Comparison of ENCODE assay signal across 18 mouse cellular contexts in genomic region chr5:20738795-20739194, GRCm38 (mm10).
DNase-seq lines count a peak whose midpoint lies in the region; ATAC-seq and TF ChIP-seq lines count a peak whose summit lies in the region.
"Had no signal": no experiment of that assay in that cellular context is flagged by ENCODE, and none has a peak within 500 bp of the region (broad histone marks: within the 10 kb centered on the region; RNA-seq: fewer than 3 reads in every experiment).

No protein-coding gene starts in this region.

- H3K27me3 ChIP-seq in forebrain, embryonic 11.5 days (ENCODE audit: control insufficient read depth, insufficient read depth, low read length): no peaks in the 10 kb centered on the region
- H3K27me3 ChIP-seq in forebrain, embryonic 16.5 days (replicated peaks; ENCODE audit: control insufficient read depth, insufficient read depth, low read length): no peaks in the 10 kb centered on the region
- H3K27me3 ChIP-seq in lung, embryonic 14.5 days (ENCODE audit: insufficient read depth, low read length): no peaks in the 10 kb centered on the region
- no peaks in the 10 kb centered on the region for H3K27me3 ChIP-seq in ES-Bruce4 (ENCODE audit: control insufficient read depth, insufficient read depth, low read length, poor library complexity, severe bottlenecking)
- H3K27me3 ChIP-seq in midbrain, embryonic 14.5 days (ENCODE audit: control insufficient read depth, insufficient read depth, low read length): no peaks in the 10 kb centered on the region
- H3K27me3 ChIP-seq: forebrain, embryonic 12.5 days; limb, embryonic 13.5 days; midbrain, embryonic 13.5 days had no signal

- WGBS in forebrain, embryonic 11.5 days: 55% methylated on average over 2 of the region's 2 CpGs
- 60% methylated on average over 2 of the region's 2 CpGs for WGBS in forebrain, embryonic 16.5 days
- 40% methylated on average over 2 of the region's 2 CpGs for WGBS in lung, embryonic 14.5 days
- 40% methylated on average over 2 of the region's 2 CpGs for WGBS in midbrain, embryonic 14.5 days

- H3K36me3 ChIP-seq in forebrain, embryonic 11.5 days (ENCODE audit: control insufficient read depth, insufficient read depth, low read length): no peaks in the 10 kb centered on the region
- no peaks in the 10 kb centered on the region for H3K36me3 ChIP-seq in forebrain, embryonic 16.5 days (ENCODE audit: control insufficient read depth, insufficient read depth)
- no peaks in the 10 kb centered on the region for H3K36me3 ChIP-seq in lung, embryonic 14.5 days (ENCODE audit: insufficient read depth)
- H3K36me3 ChIP-seq in ES-Bruce4 (ENCODE audit: control insufficient read depth, insufficient read depth, low read length, poor library complexity, severe bottlenecking): no peaks in the 10 kb centered on the region
- H3K36me3 ChIP-seq in midbrain, embryonic 14.5 days (ENCODE audit: control insufficient read depth, insufficient read depth, low read length): no peaks in the 10 kb centered on the region
- H3K36me3 ChIP-seq: forebrain, embryonic 12.5 days; limb, embryonic 13.5 days; midbrain, embryonic 13.5 days had no signal

- H3K27ac ChIP-seq in forebrain, embryonic 11.5 days (ENCODE audit: low read depth, low read length): no peak overlapping the region
- no peak overlapping the region for H3K27ac ChIP-seq in forebrain, embryonic 16.5 days (ENCODE audit: low read length)
- H3K27ac ChIP-seq in lung, embryonic 14.5 days (ENCODE audit: low read depth): no peak overlapping the region
- no peak overlapping the region for H3K27ac ChIP-seq in ES-Bruce4 (ENCODE audit: insufficient read depth, low read length)
- H3K27ac ChIP-seq in midbrain, embryonic 14.5 days (replicated peaks; ENCODE audit: low read depth, low read length): no peak overlapping the region
- H3K27ac ChIP-seq: forebrain, embryonic 12.5 days; heart, adult 2 months; hindbrain, embryonic 14.5 days; left cerebral cortex, adult 2 months; limb, embryonic 13.5 days; midbrain, embryonic 13.5 days had no signal

- no peak overlapping the region for H3K4me2 ChIP-seq in forebrain, embryonic 11.5 days (ENCODE audit: low read depth, low read length, severe bottlenecking)
- H3K4me2 ChIP-seq in forebrain, embryonic 16.5 days (ENCODE audit: low read length): no peak overlapping the region
- H3K4me2 ChIP-seq in lung, embryonic 14.5 days: no peak overlapping the region
- no peak overlapping the region for H3K4me2 ChIP-seq in midbrain, embryonic 14.5 days (ENCODE audit: low read length)
- H3K4me2 ChIP-seq: forebrain, embryonic 12.5 days; hindbrain, embryonic 14.5 days; limb, embryonic 13.5 days; midbrain, embryonic 13.5 days had no signal

- H3K9me3 ChIP-seq in forebrain, embryonic 11.5 days (ENCODE audit: control insufficient read depth, low read length): no peaks in the 10 kb centered on the region
- no peaks in the 10 kb centered on the region for H3K9me3 ChIP-seq in forebrain, embryonic 16.5 days (ENCODE audit: control insufficient read depth, low read length)
- H3K9me3 ChIP-seq in lung, embryonic 14.5 days (ENCODE audit: low read depth, low read length): no peaks in the 10 kb centered on the region
- H3K9me3 ChIP-seq in ES-Bruce4 (replicated peaks; ENCODE audit: control insufficient read depth, insufficient read depth, low read length, poor library complexity, severe bottlenecking): peaks cover 6% of the 10 kb centered on the region
- no peaks in the 10 kb centered on the region for H3K9me3 ChIP-seq in midbrain, embryonic 14.5 days (ENCODE audit: control insufficient read depth, low read length)
- H3K9me3 ChIP-seq: forebrain, embryonic 12.5 days; limb, embryonic 13.5 days; midbrain, embryonic 13.5 days had no signal

- peak; percentile 31; the same call in 1 of the 2 replicates for TF ChIP-seq CTCF in lung, embryonic 14.5 days (IDR thresholded peaks at IDR 0.05; ENCODE audit: low read depth)
- TF ChIP-seq CTCF in ES-Bruce4 (IDR thresholded peaks at IDR 0.05; ENCODE audit: low read depth, low read length): peak; percentile 39

- no peak overlapping the region for H3K9ac ChIP-seq in forebrain, embryonic 11.5 days (ENCODE audit: low read length)
- no peak overlapping the region for H3K9ac ChIP-seq in forebrain, embryonic 16.5 days (replicated peaks; ENCODE audit: low read depth, low read length)
- H3K9ac ChIP-seq in lung, embryonic 14.5 days: no peak overlapping the region
- H3K9ac ChIP-seq in ES-Bruce4 (ENCODE audit: low read depth, poor library complexity, severe bottlenecking): no peak overlapping the region
- no peak overlapping the region for H3K9ac ChIP-seq in midbrain, embryonic 14.5 days (replicated peaks; ENCODE audit: low read length)
- H3K9ac ChIP-seq: forebrain, embryonic 12.5 days; hindbrain, embryonic 14.5 days; limb, embryonic 13.5 days; midbrain, embryonic 13.5 days had no signal

- peak; percentile 52 for DNase-seq in forebrain, embryonic 11.5 days (ENCODE audit: low spot score)
- no peak for DNase-seq in lung, embryonic 14.5 days
- DNase-seq in lung, postnatal 14 days: no peak
- DNase-seq in midbrain, embryonic 14.5 days: no peak
- DNase-seq in frontal cortex, adult 2 months (ENCODE audit: extremely low spot score in 1 of 2, low spot score in 1 of 2): no peak
- DNase-seq: adrenal gland, postnatal 10 days; cerebellum, adult 2 months; heart, adult 2 months; heart, postnatal 14 days; kidney, adult 18-20 months had no signal

- TF ChIP-seq POLR2A in ES-Bruce4 (IDR thresholded peaks at IDR 0.05; ENCODE audit: insufficient read depth, low read length): no peak

- TF ChIP-seq EP300 in ES-Bruce4 (IDR thresholded peaks at IDR 0.05; ENCODE audit: insufficient read depth, low read depth, low read length): no peak

- no peak overlapping the region for H3K4me3 ChIP-seq in forebrain, embryonic 11.5 days (ENCODE audit: low read depth, low read length)
- H3K4me3 ChIP-seq in forebrain, embryonic 16.5 days (replicated peaks; ENCODE audit: low read length): no peak overlapping the region
- H3K4me3 ChIP-seq in lung, embryonic 14.5 days (ENCODE audit: low read depth, low read length): no peak overlapping the region
- H3K4me3 ChIP-seq in ES-Bruce4 (ENCODE audit: low read depth, low read length): no peak overlapping the region
- no peak overlapping the region for H3K4me3 ChIP-seq in midbrain, embryonic 14.5 days (replicated peaks; ENCODE audit: low read depth, low read length)
- H3K4me3 ChIP-seq: forebrain, embryonic 12.5 days; heart, adult 2 months; left cerebral cortex, adult 2 months; limb, embryonic 13.5 days; midbrain, embryonic 13.5 days had no signal

- ATAC-seq in forebrain, embryonic 11.5 days (replicated peaks; ENCODE audit: low FRiP score): no peak
- ATAC-seq in forebrain, embryonic 16.5 days: no peak
- ATAC-seq in lung, embryonic 14.5 days (ENCODE audit: insufficient read depth): no peak
- 0 out of 2 replicates have a peak, but pooled peaks have one; percentile 48 for ATAC-seq in megakaryocyte progenitor cell, adult 5-6 weeks (replicated peaks; ENCODE audit: poor library complexity)
- no peak for ATAC-seq in midbrain, embryonic 14.5 days (ENCODE audit: low FRiP score, low TSS enrichment)
- ATAC-seq: midbrain, embryonic 13.5 days had no signal

- no peaks in the 10 kb centered on the region for H3K4me1 ChIP-seq in forebrain, embryonic 11.5 days (replicated peaks; ENCODE audit: control insufficient read depth, insufficient read depth, low read length)
- H3K4me1 ChIP-seq in forebrain, embryonic 16.5 days (replicated peaks; ENCODE audit: control insufficient read depth, insufficient read depth, low read length): no peaks in the 10 kb centered on the region
- H3K4me1 ChIP-seq in lung, embryonic 14.5 days (ENCODE audit: insufficient read depth): no peaks in the 10 kb centered on the region
- H3K4me1 ChIP-seq in ES-Bruce4 (ENCODE audit: control insufficient read depth, insufficient read depth, low read length): peaks cover 3% of the 10 kb centered on the region
- no peaks in the 10 kb centered on the region for H3K4me1 ChIP-seq in midbrain, embryonic 14.5 days (ENCODE audit: control insufficient read depth, insufficient read depth, low read length)
- H3K4me1 ChIP-seq: forebrain, embryonic 12.5 days; limb, embryonic 13.5 days; midbrain, embryonic 13.5 days had no signal
